Mouse (Mus musculus): Measurements from ENCODE around the gene Ilvbl.

DNA sequence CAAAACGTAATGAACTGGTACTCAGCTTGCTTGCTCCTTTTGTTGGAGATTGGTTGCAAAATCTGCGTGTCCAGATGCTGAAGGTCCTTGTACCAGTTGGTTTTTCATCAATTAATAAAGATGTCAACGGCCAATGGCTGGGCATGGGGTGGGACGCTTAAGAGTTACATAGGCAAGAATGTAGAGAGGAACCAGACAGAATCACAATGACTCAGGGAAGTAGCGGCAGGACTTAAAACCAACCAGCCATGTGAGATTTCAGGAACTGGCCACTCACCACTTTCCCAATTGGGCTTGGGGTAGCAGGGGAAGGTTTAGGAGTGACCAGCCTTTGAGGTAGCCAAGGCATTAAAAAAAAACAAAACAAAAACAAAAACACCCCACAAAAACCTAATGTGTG lies 25.7 kb downstream of the Ilvbl start:
- TF ChIP-seq CTCF (IDR thresholded peaks at IDR 0.05; ENCODE audit: borderline replicate concordance, insufficient read depth, low read length) (no peak), POLR2A (IDR thresholded peaks at IDR 0.05; ENCODE audit: low read depth, low read length) (no peak)
